Mouse (Mus musculus) hindbrain, embryonic 13.5 days (tissue): ENCODE data around the gene Megf9. TPM values are rescaled to one million over a fixed set of nuclear protein-coding genes. Genes with fewer than 3 reads are reported as not detected.

Experiments used
- ATAC-seq: fragments of 200-750 bp; cut with Nextera tagmentation; 2 replicates; pipeline ENCODE4 v1.8.0; 2017; ENCODE audit warnings: moderate TSS enrichment; ENCODE audit not compliant: low FRiP score
- H3K27ac ChIP-seq: fragments of 300-500 bp; sonication (generic); 2 replicates; pipeline ENCODE4 v1.5.1; 2015; ENCODE audit warnings: inconsistent platforms, mild to moderate bottlenecking, moderate library complexity
- H3K27me3 ChIP-seq: fragments of 300-500 bp; sonication (generic); 2 replicates; pipeline ENCODE4 v1.6.1; 2015; ENCODE audit warnings: mild to moderate bottlenecking, inconsistent platforms
- H3K36me3 ChIP-seq: fragments of 300-500 bp; sonication (generic); 2 replicates; pipeline ENCODE4 v1.6.1; 2015; ENCODE audit warnings: mild to moderate bottlenecking, inconsistent platforms
- H3K4me1 ChIP-seq: fragments of 300-500 bp; sonication (generic); replicated peaks from 2 replicates; pipeline ENCODE4 v1.6.1; 2015; ENCODE audit warnings: inconsistent platforms
- H3K4me2 ChIP-seq: fragments of 300-500 bp; sonication (generic); 2 replicates; pipeline ENCODE4 v1.6.1; 2015; ENCODE audit warnings: inconsistent platforms, mild to moderate bottlenecking, moderate library complexity
- H3K4me3 ChIP-seq: fragments of 300-500 bp; sonication (generic); 2 replicates; pipeline ENCODE4 v1.5.1; 2015; ENCODE audit warnings: mild to moderate bottlenecking, inconsistent platforms
- H3K9ac ChIP-seq: fragments of 300-500 bp; sonication (generic); 2 replicates; pipeline ENCODE4 v1.6.1; 2015; ENCODE audit warnings: mild to moderate bottlenecking, inconsistent platforms
- H3K9me3 ChIP-seq: fragments of 300-500 bp; sonication (generic); 2 replicates; pipeline ENCODE4 v1.6.1; 2016; ENCODE audit warnings: inconsistent platforms
- WGBS: fragments of 180-500 bp; shearing (Covaris S2); methylation state at CpG from one replicate; pipeline ENCODE4 v1.1.7; 2015; 5-methylcytosine and 5-hydroxymethylcytosine counted together
- polyA plus RNA-seq: library from polyadenylated mRNA; unstranded; fragments of >200 nt; fragmentation: Nextera tagmentation; extraction: Ambion mirVana; gene quantifications from 2 replicates; pipeline ENCODE4 v1.2.1, GENCODE M21; 2015

Gene Megf9
- polyA plus RNA-seq: 31.3 and 32.1 TPM in 2 replicates

DNA sequence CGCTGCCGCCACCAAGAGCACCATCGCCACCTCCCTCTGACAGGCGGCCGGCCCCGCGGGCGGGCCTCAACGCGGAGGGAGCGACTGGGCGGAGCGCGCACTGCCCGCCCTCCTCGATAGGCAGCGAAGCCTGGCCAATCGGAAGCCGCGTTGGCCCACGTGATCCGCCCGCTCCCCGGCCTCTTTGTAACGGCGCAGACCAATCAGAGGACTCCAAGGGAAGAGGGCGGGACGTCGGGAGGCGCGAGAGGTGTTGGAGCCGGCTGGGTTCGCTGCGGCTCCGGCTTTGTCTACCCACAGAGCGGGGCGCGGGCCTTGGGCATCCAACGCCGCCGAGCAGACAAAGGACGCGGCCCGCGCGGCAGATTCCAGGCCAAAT lies at the start of gene Megf9:
Gene Megf9, minus strand, starts transcription at position 105 of the 379 bp plus-strand sequence.
- ATAC-seq: peak; percentile 98
- Histone ChIP-seq H3K9me3 (no peaks in the 10 kb centered on the region), H3K9ac (peak within 1 kb of the TSS; percentile 99), H3K4me3 (peak within 1 kb of the TSS; percentile 94), H3K27ac (peak within 1 kb of the TSS; percentile 100), H3K27me3 (no peaks in the 10 kb centered on the region), H3K4me2 (peak within 1 kb of the TSS; percentile 91), H3K4me1 (peaks cover 46% of the 10 kb centered on the region), H3K36me3 (no peaks in the 10 kb centered on the region)
- under 1% methylated on average over 46 of the region's 46 CpGs for WGBS

DNA sequence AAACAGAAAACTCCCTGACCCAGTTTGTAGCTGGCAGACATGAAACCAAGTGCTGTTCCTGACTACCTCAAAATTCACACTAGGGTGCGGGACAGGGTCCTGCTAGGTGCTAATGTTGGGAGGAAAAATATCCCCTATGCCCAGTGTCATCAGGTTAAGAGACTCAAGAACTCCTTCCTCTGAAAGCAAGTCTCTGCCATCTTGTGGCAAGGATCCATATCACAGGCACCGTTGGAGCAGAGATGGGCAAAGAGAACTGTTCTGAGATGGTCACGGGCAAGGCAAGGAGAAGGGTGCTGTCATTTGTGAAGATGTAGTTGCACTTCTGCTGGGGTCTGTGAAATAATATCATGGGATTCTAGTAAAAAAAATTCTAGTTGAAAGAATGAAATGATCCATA lies 44.9 kb upstream of the Megf9 start:
- H3K4me1 ChIP-seq: no peaks in the 10 kb centered on the region
- H3K27me3 ChIP-seq: no peaks in the 10 kb centered on the region
- no peak overlapping the region for H3K9ac ChIP-seq
- H3K9me3 ChIP-seq: no peaks in the 10 kb centered on the region
- WGBS: 52% methylated on average over 3 of the region's 3 CpGs
- no peak overlapping the region for H3K27ac ChIP-seq
- no peak for ATAC-seq
- H3K4me3 ChIP-seq: no peak overlapping the region
- no peaks in the 10 kb centered on the region for H3K36me3 ChIP-seq
- H3K4me2 ChIP-seq: no peak overlapping the region

DNA sequence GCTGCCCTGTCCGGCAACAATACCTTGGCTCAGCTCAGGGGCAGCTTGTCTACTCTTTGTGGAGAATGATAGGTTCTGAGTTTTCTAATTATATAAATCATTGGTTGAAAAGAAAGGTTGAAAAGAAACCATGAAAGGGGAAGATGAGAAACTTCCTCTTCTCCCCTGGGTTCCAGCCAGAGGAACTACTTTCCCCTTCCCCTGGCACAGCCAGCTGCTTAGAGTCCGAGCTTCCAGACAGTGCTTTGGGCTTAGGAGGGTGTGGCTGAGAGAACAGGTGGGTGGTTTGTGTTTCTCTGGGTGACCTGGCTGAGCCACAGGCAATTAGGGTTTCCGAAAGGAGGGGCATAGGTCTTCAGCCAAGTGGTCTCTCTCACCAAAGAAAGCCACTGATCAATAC lies 43.5 kb upstream of the Megf9 start:
- Histone ChIP-seq H3K9ac (no peak overlapping the region), H3K27ac (no peak overlapping the region), H3K27me3 (no peaks in the 10 kb centered on the region), H3K4me2 (no peak overlapping the region), H3K9me3 (no peaks in the 10 kb centered on the region), H3K4me1 (no peaks in the 10 kb centered on the region), H3K36me3 (no peaks in the 10 kb centered on the region), H3K4me3 (no peak overlapping the region)
- WGBS: 72% methylated on average over 3 of the region's 3 CpGs
- ATAC-seq: no peak

DNA sequence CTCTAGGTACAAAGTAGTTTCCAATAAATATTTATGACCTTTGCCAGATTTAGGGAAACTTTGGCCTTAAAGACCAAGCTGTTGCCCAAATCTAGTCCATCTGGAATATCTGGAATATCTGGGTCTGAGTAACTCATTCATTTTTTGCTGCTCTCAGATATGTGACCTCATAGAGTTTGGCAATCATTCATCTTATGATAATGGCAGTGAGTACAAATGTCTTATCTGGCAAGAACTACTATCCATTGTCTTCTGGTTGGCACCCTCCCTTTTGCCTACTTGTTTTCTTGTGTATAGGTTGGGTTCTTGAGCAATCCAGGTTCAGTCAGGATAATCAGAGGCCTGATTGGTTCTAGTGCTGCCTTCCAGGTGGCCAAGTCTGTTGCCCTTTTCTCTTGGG lies 41.3 kb upstream of the Megf9 start:
- Histone ChIP-seq H3K9me3 (no peaks in the 10 kb centered on the region), H3K4me3 (no peak overlapping the region), H3K27me3 (no peaks in the 10 kb centered on the region), H3K4me1 (no peaks in the 10 kb centered on the region), H3K27ac (no peak overlapping the region), H3K4me2 (no peak overlapping the region), H3K9ac (no peak overlapping the region), H3K36me3 (no peaks in the 10 kb centered on the region)
- ATAC-seq: no peak

DNA sequence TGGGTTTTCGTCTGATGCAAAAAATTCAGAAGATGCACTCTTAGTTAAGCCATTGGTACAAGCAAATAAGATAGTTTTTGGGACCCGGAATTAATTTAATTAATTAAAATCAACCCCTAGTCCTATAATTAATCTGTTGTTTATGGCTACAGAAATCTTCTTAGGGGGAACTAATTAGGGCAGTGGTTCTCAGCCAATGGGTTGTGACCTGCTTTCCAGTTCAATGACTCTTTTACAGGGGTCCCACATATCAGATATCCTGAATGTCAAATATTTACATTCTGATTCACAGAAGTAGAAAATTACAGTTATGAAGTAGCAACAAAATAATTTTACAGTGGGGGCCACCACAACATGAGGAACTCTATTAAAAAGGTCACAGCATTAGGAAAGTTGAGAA lies 39.1 kb upstream of the Megf9 start:
- H3K4me2 ChIP-seq: no peak overlapping the region

DNA sequence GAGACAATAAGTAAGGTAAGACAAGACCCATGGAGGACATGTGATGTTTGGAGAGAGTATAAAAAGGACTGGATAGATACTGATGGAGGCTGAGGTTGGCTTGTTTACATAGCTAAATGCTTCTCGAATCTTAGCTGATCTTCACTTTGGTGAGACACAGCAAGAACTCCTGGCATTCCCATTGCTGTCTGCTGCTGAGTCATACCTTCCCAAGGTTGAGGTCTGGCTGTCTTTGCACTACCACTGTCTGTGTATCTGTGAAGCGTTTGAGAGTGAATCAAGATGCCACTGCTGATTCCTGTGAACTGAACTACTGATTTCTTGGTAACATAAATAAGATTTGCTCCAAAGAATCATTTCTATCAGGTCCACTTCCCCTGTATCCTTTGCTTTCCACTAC lies 19.1 kb upstream of the Megf9 start:
- Histone ChIP-seq H3K4me1 (no peaks in the 10 kb centered on the region), H3K4me3 (no peak overlapping the region), H3K36me3 (no peaks in the 10 kb centered on the region), H3K27ac (no peak overlapping the region), H3K9ac (no peak overlapping the region), H3K4me2 (no peak overlapping the region), H3K9me3 (no peaks in the 10 kb centered on the region), H3K27me3 (no peaks in the 10 kb centered on the region)
- ATAC-seq: no peak
- 81% methylated on average over 2 of the region's 2 CpGs for WGBS

More for the DNA sequence above, 39.1 kb upstream of the Megf9 start:
- WGBS: 91% methylated on average over 2 of the region's 2 CpGs
- no peak for ATAC-seq
- no peak overlapping the region for H3K4me3 ChIP-seq
- H3K4me1 ChIP-seq: no peaks in the 10 kb centered on the region
- no peak overlapping the region for H3K27ac ChIP-seq
- no peaks in the 10 kb centered on the region for H3K27me3 ChIP-seq
- no peaks in the 10 kb centered on the region for H3K36me3 ChIP-seq
- H3K9me3 ChIP-seq: no peaks in the 10 kb centered on the region
- H3K9ac ChIP-seq: no peak overlapping the region

DNA sequence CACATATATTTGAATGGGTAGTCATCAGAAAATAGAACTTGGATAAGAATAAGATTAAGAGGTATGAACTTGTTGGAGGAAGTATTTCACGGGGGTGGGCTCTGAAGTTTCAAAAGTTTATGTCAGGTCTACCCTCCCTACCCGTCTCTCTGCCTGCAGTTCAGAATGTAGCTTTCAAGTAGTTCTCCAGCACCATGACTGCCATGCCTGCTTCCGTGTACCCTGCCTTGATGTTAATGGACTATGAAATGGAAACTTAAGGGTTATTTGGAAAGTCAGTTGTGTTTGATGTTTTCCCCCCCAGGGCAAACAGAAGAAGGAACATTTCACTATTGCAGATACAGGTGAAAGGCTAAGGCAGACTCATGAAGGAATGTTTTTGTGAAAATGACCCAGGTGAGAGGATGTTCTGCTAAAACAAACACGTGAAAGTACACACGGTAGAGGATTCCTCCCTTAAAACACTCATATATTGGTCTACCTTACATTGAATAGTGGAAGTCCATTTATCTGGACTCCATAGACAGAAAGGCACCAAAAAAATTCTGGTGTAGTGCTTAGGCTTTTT lies 18.5 kb upstream of the Megf9 start:
- Histone ChIP-seq H3K27me3 (no peaks in the 10 kb centered on the region), H3K9me3 (no peaks in the 10 kb centered on the region), H3K9ac (no peak overlapping the region), H3K36me3 (no peaks in the 10 kb centered on the region), H3K4me1 (no peaks in the 10 kb centered on the region), H3K4me3 (no peak overlapping the region), H3K27ac (no peak overlapping the region), H3K4me2 (no peak overlapping the region)
- no peak for ATAC-seq
- WGBS: 90% methylated on average over 5 of the region's 5 CpGs

DNA sequence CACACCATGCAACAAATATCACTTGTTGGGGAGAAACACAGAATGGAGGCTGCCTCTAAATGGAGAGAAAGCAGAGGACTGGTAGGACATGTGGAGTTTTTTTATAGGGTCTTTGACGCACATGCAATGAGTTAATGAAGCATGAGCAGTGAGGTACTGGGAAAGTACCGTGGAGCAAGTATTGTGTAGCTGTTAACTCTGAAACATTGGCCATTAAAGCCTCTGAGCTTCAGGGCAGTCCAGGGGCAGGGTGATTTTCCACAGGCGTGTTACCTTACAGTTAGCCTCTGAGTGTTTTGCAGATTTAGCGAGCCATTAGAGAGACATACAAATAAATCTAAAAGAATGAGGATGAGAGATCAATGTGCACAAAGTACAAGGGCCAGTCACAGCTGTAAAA lies 17.3 kb upstream of the Megf9 start:
- no peak overlapping the region for H3K4me2 ChIP-seq
- H3K9me3 ChIP-seq: no peaks in the 10 kb centered on the region
- H3K27me3 ChIP-seq: no peaks in the 10 kb centered on the region
- no peak overlapping the region for H3K4me3 ChIP-seq
- no peak for ATAC-seq
- H3K4me1 ChIP-seq: no peaks in the 10 kb centered on the region
- no peaks in the 10 kb centered on the region for H3K36me3 ChIP-seq
- no peak overlapping the region for H3K27ac ChIP-seq
- H3K9ac ChIP-seq: no peak overlapping the region
- 56% methylated on average over 4 of the region's 4 CpGs for WGBS

DNA sequence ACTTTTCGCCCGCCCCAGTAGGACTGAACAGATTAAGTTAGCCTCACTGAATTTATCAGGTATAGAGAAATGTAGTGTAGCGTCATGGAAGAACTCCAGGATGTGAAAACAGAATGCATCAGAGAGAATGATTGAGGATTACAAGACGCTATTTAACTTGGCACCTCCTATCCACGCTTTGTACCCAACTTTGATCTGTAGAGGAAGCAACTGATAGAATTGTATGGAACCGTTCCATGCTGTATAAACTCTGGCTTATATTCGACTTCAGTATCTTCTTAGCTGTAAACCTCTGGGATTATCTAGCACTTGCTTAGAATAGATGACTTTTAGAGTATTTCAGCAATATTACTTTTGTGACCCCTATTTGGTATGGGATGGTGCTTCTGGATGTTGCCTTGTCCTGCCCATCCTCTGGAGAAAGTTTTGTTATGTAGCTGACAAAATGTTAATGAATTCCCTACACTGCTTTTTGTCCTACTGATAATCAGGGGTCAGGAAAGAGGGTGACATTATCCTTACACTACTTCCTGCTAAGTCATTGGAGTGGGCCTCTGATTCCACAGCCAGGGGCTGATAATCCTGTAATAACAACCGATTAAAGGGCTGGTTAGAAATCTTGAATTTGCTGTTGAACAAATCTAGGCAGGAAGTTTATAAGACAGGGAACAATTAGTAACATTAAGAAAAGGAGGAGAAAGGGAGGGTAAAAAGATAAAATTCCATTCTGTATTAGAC lies 12.8 kb upstream of the Megf9 start:
- no peaks in the 10 kb centered on the region for H3K9me3 ChIP-seq
- 95% methylated on average over 8 of the region's 8 CpGs for WGBS
- no peak overlapping the region for H3K4me3 ChIP-seq
- H3K36me3 ChIP-seq: no peaks in the 10 kb centered on the region
- no peaks in the 10 kb centered on the region for H3K4me1 ChIP-seq
- H3K27me3 ChIP-seq: no peaks in the 10 kb centered on the region
- ATAC-seq: no peak
- H3K9ac ChIP-seq: no peak overlapping the region
- H3K4me2 ChIP-seq: no peak overlapping the region
- no peak overlapping the region for H3K27ac ChIP-seq

DNA sequence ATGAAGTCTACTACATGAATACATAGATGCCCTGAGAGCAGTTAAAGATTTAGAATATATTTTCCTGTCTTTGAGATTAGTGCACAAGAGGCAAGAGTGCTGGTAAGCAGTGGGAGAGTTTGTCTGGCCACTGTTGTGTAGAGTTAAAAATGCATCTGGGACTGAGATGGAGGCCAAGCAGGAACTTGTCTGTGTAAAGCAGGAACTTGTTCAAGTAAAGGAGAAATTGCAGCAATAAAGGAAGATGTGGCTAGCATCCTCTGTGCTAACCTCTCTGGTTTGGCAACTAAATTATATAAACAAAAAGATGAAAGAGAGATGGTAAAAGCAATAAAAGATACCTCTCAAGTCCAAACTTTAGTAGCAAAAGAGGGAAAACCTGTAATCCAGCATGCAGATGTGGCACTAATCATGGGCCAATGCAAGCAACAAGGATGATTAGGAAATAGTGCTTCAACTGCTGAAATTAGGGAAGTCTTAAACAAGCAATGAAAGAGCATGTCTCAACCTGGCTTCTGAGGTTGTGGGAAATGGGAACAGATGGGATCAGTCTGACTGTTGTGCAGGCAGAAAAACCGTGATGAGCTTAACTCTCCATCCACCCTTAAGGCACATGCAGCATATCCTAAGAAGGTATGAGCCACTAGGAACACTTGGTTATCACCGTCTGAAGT lies 11.2 kb upstream of the Megf9 start:
- ATAC-seq: no peak
- WGBS: 88% methylated on average over 2 of the region's 2 CpGs
- Histone ChIP-seq H3K4me1 (no peaks in the 10 kb centered on the region), H3K4me2 (no peak overlapping the region), H3K27me3 (no peaks in the 10 kb centered on the region), H3K36me3 (no peaks in the 10 kb centered on the region), H3K9me3 (no peaks in the 10 kb centered on the region), H3K4me3 (no peak overlapping the region), H3K27ac (no peak overlapping the region), H3K9ac (no peak overlapping the region)

DNA sequence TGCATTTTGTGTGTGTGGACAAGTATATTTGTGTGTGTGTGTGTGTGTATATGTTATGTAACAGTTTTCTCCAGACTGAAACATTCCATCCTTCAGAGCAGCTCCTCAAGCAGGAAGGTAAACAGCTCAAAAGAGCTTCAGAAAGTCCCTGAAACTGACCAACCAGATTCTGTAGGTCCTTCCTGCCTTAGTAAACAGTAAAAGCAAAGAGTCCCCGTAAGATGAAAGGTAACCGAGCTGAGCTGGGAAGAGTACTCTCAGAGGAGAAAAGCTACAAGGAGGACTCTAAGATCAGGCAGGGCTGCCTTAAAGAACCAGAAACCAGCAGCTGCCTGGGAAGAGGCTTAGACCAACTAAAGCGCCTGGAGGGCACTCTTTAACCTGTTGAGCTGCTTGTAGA lies 9.6 kb upstream of the Megf9 start:
- WGBS: 75% methylated on average over 3 of the region's 3 CpGs
- Histone ChIP-seq H3K9ac (no peak overlapping the region), H3K27ac (no peak overlapping the region), H3K4me3 (no peak overlapping the region), H3K4me2 (no peak overlapping the region), H3K9me3 (no peaks in the 10 kb centered on the region), H3K36me3 (no peaks in the 10 kb centered on the region), H3K27me3 (no peaks in the 10 kb centered on the region), H3K4me1 (no peaks in the 10 kb centered on the region)
- ATAC-seq: no peak

DNA sequence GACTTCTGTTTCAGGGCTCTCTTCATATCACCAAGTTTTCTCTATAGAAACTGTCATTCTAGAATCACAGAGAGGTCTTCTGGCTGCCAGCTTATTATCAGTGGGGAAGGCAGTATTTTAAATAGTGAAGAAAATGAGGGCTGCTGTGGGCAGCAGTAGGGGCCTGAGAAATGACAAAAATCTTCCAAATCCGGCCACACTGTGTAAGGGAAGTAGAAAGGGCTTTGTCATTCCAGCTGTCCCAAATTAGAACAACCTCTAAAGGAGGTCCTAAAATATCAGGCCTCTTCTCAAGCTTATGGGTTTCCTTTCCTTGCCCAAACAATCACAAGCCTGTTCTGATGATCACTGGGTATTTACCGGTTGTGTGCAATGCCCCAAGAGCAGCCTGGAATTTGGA lies 7.6 kb upstream of the Megf9 start:
- no peak overlapping the region for H3K4me2 ChIP-seq
- H3K27me3 ChIP-seq: no peaks in the 10 kb centered on the region
- no peaks in the 10 kb centered on the region for H3K36me3 ChIP-seq
- H3K27ac ChIP-seq: no peak overlapping the region
- WGBS: 71% methylated on average over 2 of the region's 2 CpGs
- H3K9me3 ChIP-seq: no peaks in the 10 kb centered on the region
- no peak overlapping the region for H3K4me3 ChIP-seq
- no peak overlapping the region for H3K9ac ChIP-seq
- no peaks in the 10 kb centered on the region for H3K4me1 ChIP-seq
- no peak for ATAC-seq

DNA sequence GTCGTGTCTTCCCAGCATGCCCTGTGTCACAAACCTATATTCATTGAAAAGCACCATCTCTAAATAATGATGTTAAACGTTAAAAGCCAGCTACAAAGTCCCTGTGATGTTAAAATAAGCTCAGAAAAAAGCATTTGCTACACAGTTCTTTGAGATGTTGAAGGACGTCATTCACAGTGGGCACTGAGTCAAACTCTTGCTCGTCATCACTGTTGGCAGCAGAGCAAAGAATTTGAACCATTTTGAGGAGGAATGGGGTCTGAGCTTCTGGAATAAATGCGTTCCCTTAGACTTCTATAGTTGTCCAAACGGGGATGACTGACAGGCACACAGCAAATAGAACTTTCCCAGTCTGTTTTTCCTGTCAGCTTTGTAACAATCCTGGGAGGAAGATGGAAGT lies 5.9 kb upstream of the Megf9 start:
- no peak overlapping the region for H3K27ac ChIP-seq
- WGBS: 74% methylated on average over 6 of the region's 6 CpGs
- no peaks in the 10 kb centered on the region for H3K36me3 ChIP-seq
- no peaks in the 10 kb centered on the region for H3K9me3 ChIP-seq
- H3K4me1 ChIP-seq: peaks cover 12% of the 10 kb centered on the region
- H3K4me2 ChIP-seq: no peak overlapping the region
- H3K9ac ChIP-seq: no peak overlapping the region
- ATAC-seq: no peak
- no peak overlapping the region for H3K4me3 ChIP-seq
- H3K27me3 ChIP-seq: no peaks in the 10 kb centered on the region
